Mouse (Mus musculus): Measurements from ENCODE around the gene Dda1. TPM values are rescaled to one million over a fixed set of nuclear protein-coding genes. Genes with fewer than 3 reads are reported as not detected.
"Not testable (repeated sequence)": the region's sequence is repeated elsewhere in the genome, so short reads cannot be mapped to it uniquely, and the experiment has no call there.

Gene Dda1
- total RNA-seq (2021) = 10 to 100 TPM; 61.2 to 61.4 TPM
- long read RNA-seq, experiment 1, transcript Dda1-202 (5 exons, 1,933 nt) = major isoform, 108 of 135 reads
- long read RNA-seq, experiment 1, transcript Dda1-204 (4 exons, 1,881 nt) = minor isoform, 5 of 135 reads
- long read RNA-seq, experiment 1, transcript Dda1-205 (5 exons, 1,929 nt) = minor isoform, 8 of 135 reads
- long read RNA-seq, experiment 1, partial matches to known transcripts = 5 of 135 reads
- long read RNA-seq, experiment 1, other reads (novel, unspliced or antisense) = 3 of 135 reads
- long read RNA-seq, experiment 2, transcript Dda1-201 (4 exons, 874 nt) = minor isoform, 8 of 157 reads
- long read RNA-seq, experiment 2, transcript Dda1-202 (5 exons, 1,933 nt) = major isoform, 90 of 157 reads
- long read RNA-seq, experiment 2, transcript Dda1-205 (5 exons, 1,929 nt) = minor isoform, 10 of 157 reads
- long read RNA-seq, experiment 2, partial matches to known transcripts = 4 of 157 reads
- long read RNA-seq, experiment 2, other reads (novel, unspliced or antisense) = 35 of 157 reads

DNA sequence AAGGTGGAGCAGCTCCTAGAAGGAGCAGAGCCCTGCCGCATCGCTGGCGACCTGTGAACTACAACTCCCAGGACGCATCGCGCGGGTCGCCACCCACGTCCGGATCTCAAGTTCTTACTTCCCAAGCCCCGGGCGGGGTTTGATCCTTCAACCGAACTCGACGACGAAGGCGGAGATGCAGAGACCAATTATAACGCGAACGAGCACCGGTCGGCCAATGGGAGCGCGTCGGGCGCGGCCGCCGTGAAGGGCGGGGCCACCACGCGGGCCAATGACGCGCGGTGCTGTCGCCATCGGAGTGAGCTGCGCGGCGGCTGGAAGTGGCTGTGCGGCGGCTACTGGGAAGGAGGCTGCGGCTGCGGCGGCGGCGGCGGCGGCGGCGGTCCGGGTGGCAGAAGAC, at the start of gene Dda1:
Dda1 (plus strand) TSS at position 284 of the 400 bp plus-strand sequence.
- peak; percentile 86 to 94 for DNase-seq (ENCODE audit: low spot score in 2 of 2)

DNA sequence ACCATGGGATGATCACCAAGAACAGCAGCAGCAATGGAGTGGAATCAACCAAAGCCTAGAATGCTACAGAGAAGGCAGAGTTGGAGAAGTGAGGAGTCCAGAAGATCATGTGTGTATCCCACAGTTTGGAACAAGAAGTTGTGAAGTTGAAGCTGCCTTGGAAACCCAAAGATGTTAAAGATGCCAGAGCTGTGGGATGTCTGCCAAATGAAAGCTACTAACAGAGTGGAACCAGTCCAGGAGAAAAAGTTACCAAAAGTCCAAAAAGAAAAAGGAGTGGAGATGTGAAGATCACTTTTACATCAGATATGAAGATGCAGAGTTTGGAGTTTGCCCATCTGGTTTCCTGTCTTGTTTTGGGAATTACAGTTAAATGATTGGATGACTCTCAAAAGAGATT, 46.9 kb upstream of the Dda1 start:
- DNase-seq (ENCODE audit: low spot score in 2 of 2) = no peak

DNA sequence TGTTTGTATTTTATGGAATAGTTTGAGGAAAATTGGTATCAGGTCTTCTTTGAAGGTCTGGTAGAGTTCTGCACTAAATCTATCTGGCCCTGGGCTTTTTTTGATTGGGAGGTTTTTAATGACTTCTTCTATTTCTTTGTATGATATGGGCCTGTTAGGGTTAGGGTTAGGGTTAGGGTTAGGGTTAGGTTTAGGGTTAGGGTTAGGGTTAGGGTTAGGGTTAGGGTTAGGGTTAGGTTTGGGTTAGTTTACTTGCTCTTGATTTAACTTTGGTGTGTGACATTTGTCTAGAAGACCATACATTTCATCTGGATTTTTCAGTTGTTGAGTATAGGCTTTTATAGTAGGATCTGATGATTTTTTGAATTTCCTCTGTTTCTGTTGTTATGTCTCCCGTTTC, 36.1 kb upstream of the Dda1 start:
- DNase-seq (ENCODE audit: low spot score in 2 of 2) = not testable (repeated sequence)

DNA sequence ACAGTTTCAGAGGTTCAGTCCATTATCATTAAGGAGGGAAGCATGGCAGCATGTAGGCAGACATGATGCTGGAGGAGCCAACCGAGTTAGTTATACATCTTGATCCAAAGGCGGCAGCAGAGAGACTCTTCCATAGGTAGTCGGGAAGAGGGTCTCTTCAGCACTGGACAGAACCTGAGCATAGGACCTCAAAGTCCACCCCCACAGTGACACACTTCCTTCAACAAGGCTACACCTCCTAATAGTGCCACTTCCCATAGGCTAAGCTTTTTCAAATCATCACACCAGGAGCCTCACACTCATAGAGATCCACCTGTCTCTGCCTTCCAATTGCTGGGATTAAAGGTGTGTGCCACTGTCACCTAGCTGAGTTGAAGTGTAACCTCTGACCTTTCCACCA, 32.0 kb upstream of the Dda1 start:
- DNase-seq (ENCODE audit: low spot score in 2 of 2) = no peak

DNA sequence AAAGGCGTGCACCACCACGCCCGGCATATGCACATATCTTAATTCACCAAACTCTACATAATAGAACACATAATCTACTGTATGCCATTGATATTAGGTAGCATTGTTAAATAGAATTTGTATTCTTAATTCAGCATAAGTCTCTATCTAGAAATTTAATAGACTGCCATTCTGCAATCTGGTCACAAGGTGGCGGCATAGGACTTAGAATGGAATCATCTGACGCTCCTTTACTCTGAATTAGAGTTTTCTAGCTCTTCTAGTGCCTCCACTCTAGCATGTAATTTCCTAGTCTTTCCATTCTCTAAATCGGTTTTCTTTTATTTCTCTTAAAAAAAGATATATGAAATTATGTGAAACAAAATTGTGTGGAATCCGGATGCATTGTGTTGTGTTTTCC, 27.6 kb upstream of the Dda1 start:
- DNase-seq (ENCODE audit: low spot score in 2 of 2) = no peak

DNA sequence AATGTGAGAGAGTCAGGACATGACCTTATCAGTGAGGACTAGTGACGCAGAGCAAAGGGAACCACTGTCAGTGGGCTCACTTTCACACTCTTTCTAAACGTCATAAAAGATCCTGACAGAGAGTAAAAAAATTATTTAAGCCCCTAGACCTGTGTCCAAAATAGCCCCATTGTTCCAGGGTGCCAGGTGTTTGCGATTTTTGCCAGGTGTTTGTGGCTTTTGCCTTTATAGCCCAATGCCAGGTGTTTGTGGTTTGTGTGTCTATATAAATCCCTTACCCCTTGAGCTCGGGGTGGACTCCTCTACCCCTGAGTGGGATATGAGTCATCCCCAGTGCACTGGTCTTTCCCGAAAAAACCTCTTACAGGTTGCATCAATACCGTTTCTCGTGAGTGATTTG, 23.9 kb upstream of the Dda1 start:
- no peak for DNase-seq (ENCODE audit: low spot score in 2 of 2)

DNA sequence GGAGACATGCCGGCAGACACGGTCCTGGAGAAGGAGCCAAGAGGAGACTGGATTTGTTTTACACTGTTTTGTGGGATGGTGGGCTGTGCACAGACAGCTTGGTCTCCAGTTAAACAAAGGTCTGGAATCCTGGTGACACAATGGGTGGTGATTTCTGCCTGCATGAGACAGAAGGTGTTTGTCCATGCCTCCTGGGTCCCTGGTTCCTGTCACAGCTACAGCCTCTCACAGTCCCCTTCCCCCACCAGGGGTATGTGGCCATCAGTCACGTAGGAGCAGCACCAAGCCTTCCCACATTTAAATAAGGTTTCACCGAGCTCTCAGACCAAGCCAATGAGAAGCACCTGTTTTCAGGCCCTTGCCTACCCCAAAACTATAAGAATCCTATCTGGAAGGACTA, 17.7 kb upstream of the Dda1 start:
- no peak for DNase-seq (ENCODE audit: low spot score in 2 of 2)

DNA sequence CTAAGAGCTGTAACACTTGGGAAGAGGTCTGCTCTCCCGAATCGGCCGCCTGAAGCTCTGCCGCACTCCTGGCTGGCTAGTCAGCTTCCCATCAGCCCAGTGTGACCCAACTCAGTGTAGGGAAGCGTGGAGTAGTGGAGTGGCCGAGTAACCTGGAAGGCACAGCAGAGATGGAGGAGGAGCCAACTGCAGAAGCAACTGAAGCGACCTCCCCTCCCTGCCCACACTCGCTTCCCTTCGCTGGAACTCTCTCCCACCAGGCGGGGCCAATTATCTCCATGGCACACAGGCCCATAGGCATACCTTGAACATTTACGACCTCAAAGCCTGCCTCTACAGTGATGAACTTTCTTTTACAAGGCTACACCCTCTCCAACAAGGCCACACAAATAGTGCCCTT, 17.2 kb upstream of the Dda1 start:
- DNase-seq (ENCODE audit: low spot score in 2 of 2) = no peak

DNA sequence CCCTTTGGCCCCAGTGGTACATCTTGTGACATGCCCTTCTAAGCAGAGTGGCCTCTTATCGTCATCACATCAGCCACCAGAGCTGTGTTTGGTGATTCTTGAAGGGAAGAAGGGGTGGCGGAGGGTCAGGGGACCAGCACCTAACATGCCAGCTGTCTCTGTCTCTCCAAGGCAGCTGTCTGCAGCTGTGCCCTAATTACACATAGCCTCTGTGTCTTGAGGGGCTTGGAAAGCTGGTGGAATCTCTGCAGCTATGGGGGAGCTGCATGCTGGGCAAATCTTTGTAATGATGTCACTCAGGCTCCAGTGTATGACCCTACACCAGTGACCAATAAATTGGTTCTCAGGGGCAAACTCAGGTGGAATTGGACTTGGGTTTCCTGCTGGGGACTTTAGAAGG, 16.3 kb upstream of the Dda1 start:
- DNase-seq (ENCODE audit: low spot score in 2 of 2) = no peak

DNA sequence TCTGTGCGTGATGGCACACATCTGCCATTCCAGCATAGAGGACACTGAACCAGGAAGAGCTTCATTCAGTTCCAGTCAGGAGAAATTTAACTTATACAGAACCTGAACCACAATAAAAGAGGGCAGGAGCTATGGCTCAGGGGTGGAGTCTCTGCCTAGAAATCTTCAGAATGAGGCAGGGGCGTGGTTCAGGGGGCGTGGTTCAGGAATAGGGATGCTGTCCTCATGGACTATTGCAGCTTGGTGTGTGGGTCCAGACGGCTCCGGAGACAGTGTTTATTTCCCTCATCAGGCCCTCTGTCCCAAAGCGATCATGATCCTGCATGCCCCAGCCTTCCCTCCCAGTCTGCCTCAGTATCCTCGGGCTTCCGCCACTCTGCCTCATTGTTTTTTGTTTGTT, 14.3 kb upstream of the Dda1 start:
- DNase-seq (ENCODE audit: low spot score in 2 of 2) = no peak

DNA sequence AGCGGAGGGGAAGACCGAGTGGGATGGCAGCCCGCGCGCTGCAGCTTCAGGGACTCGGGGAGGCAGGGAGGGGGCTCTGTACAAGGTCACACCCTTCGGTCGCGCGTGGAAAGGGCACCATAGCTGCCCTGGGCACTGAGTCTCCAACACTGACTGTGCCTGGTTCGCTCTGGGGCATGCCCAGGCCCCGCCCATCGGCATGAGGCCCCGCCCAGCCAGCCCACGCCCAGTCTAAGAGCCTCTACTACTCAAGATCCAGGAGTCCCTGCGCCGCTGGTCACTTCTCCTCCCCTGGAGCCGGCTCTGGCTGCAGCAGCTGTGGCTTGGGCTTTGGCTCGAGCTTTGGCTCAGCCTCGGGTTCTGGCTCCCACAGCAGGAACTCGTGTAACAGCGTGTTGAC, 12.1 kb upstream of the Dda1 start:
- DNase-seq (ENCODE audit: low spot score in 2 of 2) = no peak

DNA sequence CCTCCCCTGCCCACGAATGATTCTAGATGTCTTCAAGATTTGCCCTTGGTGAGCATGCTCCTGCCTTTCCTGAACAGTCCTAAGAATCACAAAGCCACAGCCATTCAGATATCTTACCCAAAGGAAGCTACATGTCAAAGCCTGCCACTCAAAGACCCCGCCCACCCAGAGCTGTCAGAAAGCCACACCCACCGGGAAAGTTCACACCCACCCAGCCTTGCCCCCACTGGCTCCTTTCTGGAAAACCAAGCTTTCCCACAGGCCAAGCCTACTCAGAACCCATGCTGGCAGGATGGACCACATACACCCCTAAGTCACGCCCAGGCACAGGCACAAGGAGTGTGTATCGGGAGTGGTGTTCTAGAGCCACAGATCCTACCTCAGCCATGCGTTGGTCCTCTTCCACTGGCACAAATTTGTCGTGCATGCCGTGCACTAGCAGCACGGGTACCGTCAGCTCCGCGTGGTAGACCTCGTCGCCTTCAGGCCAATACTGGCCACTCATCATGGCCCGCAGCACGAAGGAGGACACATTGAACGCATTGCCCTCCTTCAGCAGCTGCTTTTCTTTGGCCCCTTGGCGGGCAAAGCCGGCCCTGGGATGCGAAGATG, 11.2 kb upstream of the Dda1 start:
- DNase-seq (ENCODE audit: low spot score in 2 of 2) = no peak

DNA sequence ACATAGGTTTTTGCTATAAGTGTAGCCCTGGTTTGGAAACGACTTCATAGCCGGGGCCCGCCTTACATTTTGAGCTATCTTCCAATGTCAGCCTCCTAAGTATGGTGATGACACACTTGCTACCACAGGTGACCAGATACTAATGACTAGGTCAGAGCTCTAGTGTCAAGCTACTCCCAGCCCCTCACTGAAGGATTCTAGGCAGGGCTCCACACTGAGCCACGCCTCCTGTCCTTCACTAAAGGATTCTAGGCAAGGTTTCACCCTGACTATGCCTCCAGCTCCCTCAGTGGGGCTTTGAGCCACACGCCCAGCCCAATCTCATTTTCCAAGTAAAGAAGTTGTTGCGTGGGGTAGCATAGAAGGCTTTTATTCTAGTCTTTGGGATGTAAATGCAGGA, 8.3 kb upstream of the Dda1 start:
- DNase-seq (ENCODE audit: low spot score in 2 of 2) = no peak

DNA sequence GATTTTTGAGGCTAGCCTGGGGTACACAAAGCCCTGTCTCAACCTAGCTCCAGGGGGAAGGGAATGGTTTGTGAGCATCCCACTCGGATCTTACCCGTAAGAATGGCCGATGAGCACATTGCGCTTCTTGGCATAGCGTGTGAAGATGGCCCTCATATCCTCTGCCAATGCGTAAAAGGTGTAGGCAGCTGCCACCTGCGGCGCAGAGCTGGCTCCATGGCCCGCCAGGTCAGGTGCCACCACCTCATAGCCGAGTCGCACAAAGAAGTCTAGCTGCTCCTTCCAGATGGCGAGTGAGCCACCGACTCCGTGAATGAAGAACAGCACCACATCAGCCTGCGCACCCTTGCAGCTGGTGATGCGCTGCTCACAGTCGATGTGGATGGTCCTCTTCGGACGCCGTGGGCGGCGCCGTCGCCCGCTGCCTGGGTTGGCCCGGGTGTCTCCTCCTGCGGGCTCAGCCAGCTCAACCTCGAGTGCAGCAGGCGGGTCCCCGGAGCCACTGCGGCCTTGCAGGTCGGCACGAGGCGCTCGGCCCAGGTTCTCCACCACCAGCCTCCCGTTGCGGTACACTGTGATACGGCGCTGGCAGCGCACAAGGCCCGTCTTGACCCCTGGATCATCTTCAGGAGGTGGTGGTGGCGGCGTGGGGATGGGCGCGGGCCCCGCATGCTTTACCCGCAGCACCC, 7.7 kb upstream of the Dda1 start:
- no peak for DNase-seq (ENCODE audit: low spot score in 2 of 2)

DNA sequence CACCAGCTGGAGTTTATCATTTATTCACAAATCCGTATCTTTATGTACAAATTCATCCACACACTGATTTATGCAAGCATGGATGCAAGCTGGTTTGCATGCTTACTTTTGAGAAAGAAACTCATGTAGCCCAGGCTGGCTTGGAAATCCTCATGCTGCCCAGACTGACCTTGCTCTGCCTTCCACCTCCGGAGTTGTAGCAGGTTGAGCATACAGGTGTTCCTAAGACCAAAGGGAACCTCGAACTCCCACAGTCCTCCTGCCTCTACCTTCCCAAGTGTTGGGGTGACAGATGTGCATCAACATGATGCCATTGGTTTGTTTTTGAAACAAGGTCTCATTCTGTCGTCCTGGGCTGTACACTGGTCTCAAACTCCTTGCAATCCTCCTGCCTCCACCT, 6.8 kb upstream of the Dda1 start:
- no peak for DNase-seq (ENCODE audit: low spot score in 2 of 2)

DNA sequence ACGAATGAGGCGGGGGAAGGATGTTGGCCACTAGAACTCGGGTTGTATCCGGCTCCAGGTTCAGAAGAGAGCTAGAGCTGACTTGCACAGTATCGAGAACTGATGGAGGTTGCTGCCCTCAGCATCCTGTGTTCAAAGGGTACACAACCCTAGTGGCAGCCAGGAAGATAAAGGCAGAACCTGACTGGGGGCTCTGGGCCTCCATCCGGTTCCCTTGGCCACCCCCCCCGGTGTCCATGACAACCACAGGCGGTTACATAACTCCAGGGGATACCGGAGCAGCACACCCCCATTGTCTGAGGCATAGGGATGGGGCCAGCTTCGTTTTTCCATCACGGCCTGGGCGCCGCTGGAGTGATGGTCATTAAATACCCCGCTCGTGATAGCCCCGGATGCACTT, 6.2 kb upstream of the Dda1 start:
- DNase-seq (ENCODE audit: low spot score in 2 of 2) = no peak

DNA sequence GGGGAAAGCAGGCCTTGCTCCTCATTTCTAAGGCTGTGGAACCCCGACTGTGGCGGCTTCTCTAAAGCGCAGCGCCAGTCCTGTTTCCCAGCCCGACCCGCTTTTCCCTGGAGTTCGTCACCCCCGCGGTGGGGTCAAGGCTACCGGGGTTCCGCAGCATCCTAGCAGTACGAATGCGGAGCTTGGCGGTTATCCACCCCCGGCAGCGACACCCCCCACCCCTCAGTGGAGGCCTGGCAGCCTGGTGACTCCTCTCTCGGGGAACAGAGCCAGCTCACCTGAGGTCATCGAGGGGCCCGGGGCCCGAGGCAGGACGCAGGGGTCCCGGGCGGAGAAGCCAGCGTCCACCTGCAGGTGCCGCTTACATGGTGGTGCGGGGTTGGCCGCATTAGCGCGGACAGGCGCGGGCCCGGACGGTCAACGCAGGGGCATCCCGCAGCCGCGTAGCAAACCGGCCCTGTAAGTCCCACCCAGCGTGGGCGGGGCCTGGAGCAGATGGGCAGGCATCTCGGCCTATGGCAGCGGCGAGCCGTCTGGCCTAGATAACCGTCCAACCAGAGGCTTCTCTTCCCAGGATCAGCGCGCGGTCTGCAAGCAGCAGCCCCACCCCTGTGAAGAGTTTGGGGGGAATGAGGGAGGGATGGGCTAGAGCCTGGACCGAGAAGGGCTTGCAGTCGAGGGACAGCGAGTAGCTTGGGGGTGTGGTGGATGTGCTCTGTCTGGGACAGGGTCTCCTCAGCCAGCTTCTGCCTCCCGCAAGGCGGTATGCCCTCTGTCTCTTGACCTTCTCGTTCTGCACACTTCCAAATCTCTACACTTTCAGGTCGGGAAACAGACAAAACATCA, 5.6 kb upstream of the Dda1 start, which contains the start of gene Abhd8:
Abhd8 (minus strand) TSS at position 468 of the 846 bp plus-strand sequence.
- DNase-seq (ENCODE audit: low spot score in 2 of 2) = peak; percentile 96 to 97

DNA sequence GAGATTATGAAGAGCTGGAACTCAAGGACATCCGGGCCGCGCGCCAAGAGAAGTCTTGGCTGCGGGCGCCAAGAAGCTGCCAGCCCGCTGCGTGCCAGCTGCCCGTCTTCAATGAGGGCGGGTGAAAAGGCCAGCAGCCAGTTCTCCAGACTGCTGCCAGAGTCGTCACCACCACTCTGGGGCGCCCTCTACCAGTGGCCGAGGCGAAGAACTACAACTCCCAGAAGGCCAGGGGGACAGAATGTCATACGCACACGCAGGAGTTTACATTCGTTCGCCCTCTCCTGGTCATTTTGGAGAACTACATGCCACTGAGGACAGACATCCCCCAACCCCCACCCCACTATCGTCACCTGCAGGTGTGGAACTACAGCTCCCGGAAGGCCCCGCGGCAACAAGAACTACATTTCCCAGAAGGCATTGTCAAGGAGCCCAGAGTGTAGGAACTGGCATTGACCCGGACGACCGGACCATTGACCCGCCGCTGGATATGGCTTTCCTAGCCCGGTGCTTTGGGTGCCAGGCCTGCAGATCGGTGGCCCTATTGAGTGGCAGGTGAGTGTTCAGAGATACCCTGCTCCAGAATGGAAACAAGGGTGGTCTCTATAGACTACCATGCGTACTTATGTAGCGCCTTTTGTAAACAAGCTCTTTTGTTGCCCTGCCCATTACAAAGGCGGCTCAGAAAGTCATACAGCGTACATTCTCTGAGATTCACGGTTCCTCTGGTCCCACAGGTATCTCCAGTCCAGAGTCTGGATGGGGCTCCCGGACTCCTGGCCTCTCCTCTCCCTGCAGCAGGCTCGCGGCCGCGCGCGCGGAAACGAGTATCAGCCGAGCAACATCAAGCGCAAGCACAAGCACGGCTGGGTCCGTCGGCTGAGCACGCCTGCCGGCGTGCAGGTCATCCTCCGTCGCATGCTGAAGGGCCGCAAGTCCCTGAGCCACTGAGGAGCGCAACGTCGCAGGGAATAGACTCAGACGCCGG, 4.2 kb upstream of the Dda1 start, which contains the start of gene Mrpl34:
Mrpl34 (plus strand) TSS at position 447 of the 988 bp plus-strand sequence.
- DNase-seq (ENCODE audit: low spot score in 2 of 2) = peak; percentile 89 to 96

DNA sequence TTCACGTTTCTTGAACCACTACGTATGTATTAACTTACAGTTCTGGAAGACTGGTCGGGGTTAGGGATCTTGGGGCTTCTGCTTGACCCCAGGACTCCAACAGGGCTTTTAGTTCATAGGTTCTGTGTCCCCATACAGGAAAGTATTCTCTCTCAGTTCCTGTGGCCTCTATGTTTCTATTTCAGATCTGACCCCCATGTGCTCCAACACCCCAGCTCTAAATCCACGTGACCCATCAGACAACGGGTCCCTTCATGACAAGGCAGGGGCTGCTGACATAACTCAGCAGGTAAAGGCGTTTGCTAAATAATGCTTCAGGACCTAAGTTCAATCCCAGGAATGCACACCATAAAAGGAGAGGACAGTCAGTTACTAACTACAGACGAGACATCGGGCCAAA, 3.3 kb upstream of the Dda1 start:
- no peak for DNase-seq (ENCODE audit: low spot score in 2 of 2)

DNA sequence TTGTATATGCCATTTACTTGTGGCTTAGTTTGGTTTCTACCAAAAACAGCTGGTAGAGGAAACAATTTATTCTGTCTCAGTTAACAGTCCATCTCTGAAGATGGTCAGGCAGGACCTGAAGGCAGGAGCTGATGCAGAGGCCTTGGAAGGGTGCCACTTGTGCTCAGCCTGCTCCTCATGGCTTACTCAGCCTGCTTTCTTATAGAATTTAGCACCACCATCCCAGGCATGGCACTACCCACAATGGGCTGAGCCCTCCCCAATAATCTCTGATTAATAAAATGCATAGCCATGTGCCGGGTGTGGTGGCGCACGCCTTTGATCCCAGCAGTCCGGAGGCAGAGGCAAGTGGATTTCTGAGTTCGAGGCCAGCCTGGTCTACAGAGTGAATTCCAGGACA, 2.8 kb upstream of the Dda1 start:
- DNase-seq (ENCODE audit: low spot score in 2 of 2) = no peak

All from adrenal gland, postnatal 4 days (tissue).